Mouse (Mus musculus) MEL (cell line): ENCODE results near the gene Gm21973.

Source experiments
- CTCF ChIP-seq, 3 experiments: IDR thresholded peaks in 2 of 3; conservative IDR thresholded peaks in 1 of 3; 2 replicates each; pipeline ENCODE4 v1.5.1; 2011 to 2012; ENCODE audit warnings: low read length in 3 of 3, low read depth in 2 of 3, mild to moderate bottlenecking in 2 of 3, improper control_type of control experiment in 1 of 3, inconsistent platforms in 1 of 3, mixed read lengths in 1 of 3, moderate library complexity in 1 of 3; ENCODE audit not compliant: control insufficient read depth in 1 of 3, insufficient read depth in 1 of 3, poor library complexity in 1 of 3, severe bottlenecking in 1 of 3
- GATA1 ChIP-seq: IDR thresholded peaks from 2 replicates; pipeline ENCODE4 v1.6.1; 2011; ENCODE audit warnings: low read depth, low read length, improper control_type of control experiment
- HCFC1 ChIP-seq: IDR thresholded peaks from 2 replicates; pipeline ENCODE4 v1.6.1; 2012; ENCODE audit warnings: low read depth, mild to moderate bottlenecking, inconsistent platforms, low read length, improper control_type of control experiment, moderate library complexity
- JUND ChIP-seq: IDR thresholded peaks from 2 replicates; pipeline ENCODE4 v1.6.1; 2011; ENCODE audit warnings: low read depth, mild to moderate bottlenecking, improper control_type of control experiment, low read length
- POLR2A ChIP-seq, 2 experiments: IDR thresholded peaks; 2 replicates each; pipeline ENCODE4 v1.6.1; 2011 to 2012; ENCODE audit warnings: low read length in 2 of 2, mild to moderate bottlenecking in 2 of 2, control low read depth in 1 of 2, improper control_type of control experiment in 1 of 2, low read depth in 1 of 2, moderate library complexity in 1 of 2; ENCODE audit not compliant: control insufficient read depth in 1 of 2, insufficient read depth in 1 of 2, poor library complexity in 1 of 2
- ZC3H11A ChIP-seq: IDR thresholded peaks from 2 replicates; pipeline ENCODE4 v1.6.1; 2012; ENCODE audit warnings: low read depth, mild to moderate bottlenecking, inconsistent platforms, low read length, improper control_type of control experiment
- ZNF384 ChIP-seq: IDR thresholded peaks from 2 replicates; pipeline ENCODE4 v1.6.1; 2012; ENCODE audit warnings: low read depth, mild to moderate bottlenecking, inconsistent platforms, low read length, improper control_type of control experiment

DNA sequence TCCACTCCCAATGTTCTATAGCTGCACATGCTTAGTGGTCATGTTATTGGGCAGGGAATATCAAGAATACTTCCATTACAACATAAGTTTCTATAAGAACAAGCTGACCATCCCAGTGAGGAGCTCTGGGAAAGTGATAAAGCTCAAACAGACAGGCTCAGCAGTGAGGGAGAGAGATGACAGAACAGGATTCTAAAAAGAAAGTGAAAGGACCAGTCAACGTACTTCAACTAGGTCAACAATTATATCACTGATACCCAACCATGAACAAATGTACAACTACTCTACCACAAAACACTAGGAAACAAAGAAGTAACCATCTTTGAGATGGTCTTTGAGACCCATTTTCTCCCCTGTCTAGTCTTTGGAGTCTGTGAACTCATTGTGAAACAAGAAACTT lies 28.6 kb upstream of the Gm21973 start:
- TF ChIP-seq ZNF384 (no peak), CTCF (IDR thresholded peaks at IDR 0.05 in 2 of 3, conservative IDR thresholded peaks at IDR 0.05 in 1 of 3; ENCODE audit: control insufficient read depth in 1 of 3, insufficient read depth in 1 of 3, low read depth in 2 of 3, low read length in 3 of 3, poor library complexity in 1 of 3, severe bottlenecking in 1 of 3) (no peak), ZC3H11A (no peak), HCFC1 (no peak), POLR2A (IDR thresholded peaks at IDR 0.05; ENCODE audit: control insufficient read depth in 1 of 2, insufficient read depth in 1 of 2, low read depth in 1 of 2, low read length in 2 of 2, poor library complexity in 1 of 2) (no peak), GATA1 (no peak), JUND (no peak)
